Mouse (Mus musculus) adrenal gland, adult 8-10 months (tissue): ENCODE measurements around the gene Ccr1. TPM values are rescaled to one million over a fixed set of nuclear protein-coding genes. Genes with fewer than 3 reads are reported as not detected.
"Not testable (repeated sequence)": the region's sequence is repeated elsewhere in the genome, so short reads cannot be mapped to it uniquely, and the experiment has no call there.

Experiments used
- DNase-seq: peaks from one replicate; pipeline ENCODE4 v3.0.0; 2022
- total RNA-seq, 4 experiments: library from RNA; stranded (reverse); gene quantifications; 2 replicates each; pipeline ENCODE4 v1.2.4; 2022

Ccr1 gene
- total RNA-seq, 4 experiments from 2014 or later: 1.2 to 3.0 (median 3.0) TPM

DNA sequence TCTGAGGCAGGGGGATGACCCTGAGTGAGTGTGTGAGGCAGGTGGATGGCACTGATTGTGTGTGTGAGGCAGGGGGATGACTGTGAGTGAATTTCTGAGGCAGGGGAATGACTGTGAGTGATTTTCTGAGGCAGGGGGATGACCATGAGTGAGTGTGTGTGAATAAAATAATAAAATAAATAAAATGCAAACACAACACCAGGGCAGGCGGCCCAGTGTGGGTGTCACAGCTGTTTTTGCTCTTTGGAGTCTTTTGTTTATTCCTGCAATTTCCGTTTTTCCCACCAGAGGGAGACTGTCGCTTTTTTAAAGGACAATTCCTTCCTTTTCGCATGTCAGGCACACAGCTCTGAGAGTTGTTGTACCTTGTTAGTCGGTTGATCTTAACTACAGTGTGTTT, 42.5 kb downstream of the Ccr1 start:
- DNase-seq: not testable (repeated sequence)

GRCm38 (mm10) chr9:123925101-123925946, 43.2 kb downstream of the Ccr1 start:
- DNase-seq: peak; percentile 87

GRCm38 (mm10) chr9:123924589-123925066, 43.9 kb downstream of the Ccr1 start:
- DNase-seq: peak; percentile 91

DNA sequence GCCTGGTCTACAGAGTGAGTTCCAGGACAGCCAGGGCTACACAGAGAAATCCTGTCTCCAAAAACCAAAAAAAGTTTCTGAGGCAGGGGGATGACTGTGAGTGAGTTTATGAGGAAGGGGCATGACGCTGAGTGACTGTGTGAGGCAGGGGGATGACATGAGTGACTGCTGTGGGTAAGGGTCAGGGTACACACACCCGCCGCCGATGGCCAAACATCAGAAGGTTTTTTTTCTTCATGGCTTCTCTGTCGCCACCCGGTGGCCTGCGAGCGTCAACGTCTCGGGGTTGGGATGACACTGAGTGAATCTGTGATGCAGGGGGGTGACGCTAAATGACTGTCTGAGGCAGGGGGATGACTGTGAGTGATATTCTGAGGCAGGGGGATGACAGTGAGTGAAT, 44.5 kb downstream of the Ccr1 start:
- DNase-seq: peak; percentile 63

GRCm38 (mm10) chr9:123923146-123923991, 45.1 kb downstream of the Ccr1 start:
- DNase-seq: no peak

Other genes with a start within 250 kb of the Ccr1 start
- under 1 TPM in 3 of 4 experiments, not detected in 1; 0.46 to 0.75 (median 0.49) TPM for gene Cxcr6, start 162.2 kb downstream of the Ccr1 start, total RNA-seq
- 10 to 100 TPM; 49.2 to 64.3 (median 59.1) TPM for gene Fyco1, start 116.8 kb downstream of the Ccr1 start, total RNA-seq
- gene Xcr1, start 106.7 kb downstream of the Ccr1 start, total RNA-seq: under 1 TPM in 3 of 4 experiments, not detected in 1; 0.22 to 0.31 (median 0.23) TPM
- gene Ccr1l1, start 9.7 kb upstream of the Ccr1 start, total RNA-seq: not detected
- gene Ccr3, start 53.3 kb upstream of the Ccr1 start, total RNA-seq: not detected
- 1 to 10 TPM; 1.6 to 4.8 (median 3.2) TPM for gene Ccr2, start 133.3 kb upstream of the Ccr1 start, total RNA-seq
- 10 to 100 TPM in 2 of 4 experiments, 1 to 10 TPM in 2; 4.5 to 11.4 (median 9.6) TPM for gene Ccr5, start 152.9 kb upstream of the Ccr1 start, total RNA-seq